Mouse (Mus musculus) limb, embryonic 12.5 days (tissue): ENCODE data around the gene Hdac6. TPM values are rescaled to one million over a fixed set of nuclear protein-coding genes. Genes with fewer than 3 reads are reported as not detected.

Experiments used
- polyA plus RNA-seq: library from polyadenylated mRNA; unstranded; fragments of >200 nt; fragmentation: Nextera tagmentation; extraction: Ambion mirVana; gene quantifications from 2 replicates; pipeline ENCODE4 v1.2.1, GENCODE M21; 2016

Gene Hdac6
- polyA plus RNA-seq, 1 experiment from 2014 or later, result 53.6 TPM

Other genes with a start within 250 kb of the Hdac6 start
- 27.5 and 29.1 TPM in 2 replicates for gene Wdr45, start 233.6 kb downstream of the Hdac6 start, polyA plus RNA-seq
- 0.96 TPM in 1 of 2 replicates, not detected in the other for gene Gm45208, start 225.6 kb downstream of the Hdac6 start, polyA plus RNA-seq
- 66.5 and 70.9 TPM in 2 replicates for gene Praf2, start 219.4 kb downstream of the Hdac6 start, polyA plus RNA-seq
- gene Ccdc120, start 197.0 kb downstream of the Hdac6 start, polyA plus RNA-seq, result 22.5 and 24.8 TPM in 2 replicates
- gene Tfe3, start 185.3 kb downstream of the Hdac6 start, polyA plus RNA-seq, result 27.7 and 30.4 TPM in 2 replicates
- gene Gripap1, start 158.1 kb downstream of the Hdac6 start, polyA plus RNA-seq, result 43.5 and 44.7 TPM in 2 replicates
- 0.80 and 0.90 TPM in 2 replicates for gene Kcnd1, start 125.6 kb downstream of the Hdac6 start, polyA plus RNA-seq
- gene Otud5, start 106.5 kb downstream of the Hdac6 start, polyA plus RNA-seq, result 58.0 and 67.0 TPM in 2 replicates
- 6.2 and 6.8 TPM in 2 replicates for gene Pim2, start 69.6 kb downstream of the Hdac6 start, polyA plus RNA-seq
- 26.8 and 30.8 TPM in 2 replicates for gene Slc35a2, start 63.9 kb downstream of the Hdac6 start, polyA plus RNA-seq
- gene Pqbp1, start 48.6 kb downstream of the Hdac6 start, polyA plus RNA-seq, result 147 and 149 TPM in 2 replicates
- gene Timm17b, start 48.5 kb downstream of the Hdac6 start, polyA plus RNA-seq, result 153 and 159 TPM in 2 replicates
- not detected in 2 replicates for gene Gm10491, start 40.1 kb downstream of the Hdac6 start, polyA plus RNA-seq
- not detected in 2 replicates for gene Gm10490, start 38.3 kb downstream of the Hdac6 start, polyA plus RNA-seq
- gene Pcsk1n, start 28.1 kb downstream of the Hdac6 start, polyA plus RNA-seq, result 0.35 and 0.99 TPM in 2 replicates
- not detected in 2 replicates for gene Eras, start 19.3 kb downstream of the Hdac6 start, polyA plus RNA-seq
- gene Gata1, start 30.2 kb upstream of the Hdac6 start, polyA plus RNA-seq, result 2.0 and 2.3 TPM in 2 replicates
- gene Glod5, start 70.6 kb upstream of the Hdac6 start, polyA plus RNA-seq, result not detected in 2 replicates
- gene Suv39h1, start 126.9 kb upstream of the Hdac6 start, polyA plus RNA-seq, result 87.7 and 90.6 TPM in 2 replicates
- gene Was, start 142.6 kb upstream of the Hdac6 start, polyA plus RNA-seq, result 0.10 and 0.31 TPM in 2 replicates
- 20.5 and 20.9 TPM in 2 replicates for gene Wdr13, start 185.0 kb upstream of the Hdac6 start, polyA plus RNA-seq
- 531 and 573 TPM in 2 replicates for gene Rbm3, start 198.0 kb upstream of the Hdac6 start, polyA plus RNA-seq
- gene Tbc1d25, start 228.3 kb upstream of the Hdac6 start, polyA plus RNA-seq, result 13.8 and 14.6 TPM in 2 replicates
- 23.3 and 28.2 TPM in 2 replicates for gene Ebp, start 245.6 kb upstream of the Hdac6 start, polyA plus RNA-seq